Mouse (Mus musculus) liver, embryonic 11.5 days (tissue): ENCODE data around the gene Plk2. TPM values are rescaled to one million over a fixed set of nuclear protein-coding genes. Genes with fewer than 3 reads are reported as not detected.
"Not testable (repeated sequence)": the region's sequence is repeated elsewhere in the genome, so short reads cannot be mapped to it uniquely, and the experiment has no call there.

ENCODE experiments used
- ATAC-seq: fragments of 200-750 bp; cut with Nextera tagmentation; replicated peaks from 2 replicates; pipeline ENCODE4 v1.8.0; 2017; ENCODE audit warnings: moderate number of reproducible peaks, mild to moderate bottlenecking, moderate TSS enrichment, moderate library complexity; ENCODE audit not compliant: low FRiP score
- DNase-seq: peaks from one replicate; pipeline ENCODE4 v3.0.0-alpha.2; 2017; ENCODE audit warnings: low spot score
- H3K27ac ChIP-seq: fragments of 300-500 bp; sonication (generic); 2 replicates; pipeline ENCODE4 v1.5.1; 2014; ENCODE audit warnings: mild to moderate bottlenecking, low read depth, low read length, control low read depth
- H3K27me3 ChIP-seq: fragments of 300-500 bp; sonication (generic); replicated peaks from 2 replicates; pipeline ENCODE4 v1.6.1; 2014; ENCODE audit warnings: low read length, mixed read lengths; ENCODE audit not compliant: control insufficient read depth, insufficient read depth
- H3K36me3 ChIP-seq: fragments of 300-500 bp; sonication (generic); 2 replicates; pipeline ENCODE4 v1.6.1; 2014; ENCODE audit warnings: mild to moderate bottlenecking, low read length, moderate library complexity, mixed read lengths; ENCODE audit not compliant: control insufficient read depth, insufficient read depth
- H3K4me1 ChIP-seq: fragments of 300-500 bp; sonication (generic); replicated peaks from 2 replicates; pipeline ENCODE4 v1.6.1; 2014; ENCODE audit warnings: low read length, mixed read lengths; ENCODE audit not compliant: control insufficient read depth, insufficient read depth
- H3K4me2 ChIP-seq: fragments of 300-500 bp; sonication (generic); 2 replicates; pipeline ENCODE4 v1.6.1; 2014; ENCODE audit warnings: mild to moderate bottlenecking, control low read depth, moderate library complexity
- H3K4me3 ChIP-seq: fragments of 300-500 bp; sonication (generic); 2 replicates; pipeline ENCODE4 v1.5.1; 2014; ENCODE audit warnings: low read depth, low read length, control low read depth
- H3K9ac ChIP-seq: fragments of 300-500 bp; sonication (generic); 2 replicates; pipeline ENCODE4 v1.6.1; 2014; ENCODE audit warnings: low read depth, low read length, control low read depth
- H3K9me3 ChIP-seq: fragments of 300-500 bp; sonication (generic); 2 replicates; pipeline ENCODE4 v1.6.1; 2016; ENCODE audit warnings: low read length, inconsistent platforms, mixed read lengths; ENCODE audit not compliant: control insufficient read depth
- WGBS: fragments of 180-500 bp; shearing (Covaris S2); extraction: QIAGEN DNeasy Blood & Tissue Kit; methylation state at CpG from one replicate; pipeline ENCODE4 v1.1.7; 2014; 5-methylcytosine and 5-hydroxymethylcytosine counted together
- polyA plus RNA-seq: library from polyadenylated mRNA; unstranded; fragments of >200 nt; fragmentation: Nextera tagmentation; extraction: Ambion mirVana; gene quantifications from 2 replicates; pipeline ENCODE4 v1.2.1, GENCODE M21; 2014

The Plk2 gene
- polyA plus RNA-seq = 35.6 and 38.5 TPM in 2 replicates

DNA sequence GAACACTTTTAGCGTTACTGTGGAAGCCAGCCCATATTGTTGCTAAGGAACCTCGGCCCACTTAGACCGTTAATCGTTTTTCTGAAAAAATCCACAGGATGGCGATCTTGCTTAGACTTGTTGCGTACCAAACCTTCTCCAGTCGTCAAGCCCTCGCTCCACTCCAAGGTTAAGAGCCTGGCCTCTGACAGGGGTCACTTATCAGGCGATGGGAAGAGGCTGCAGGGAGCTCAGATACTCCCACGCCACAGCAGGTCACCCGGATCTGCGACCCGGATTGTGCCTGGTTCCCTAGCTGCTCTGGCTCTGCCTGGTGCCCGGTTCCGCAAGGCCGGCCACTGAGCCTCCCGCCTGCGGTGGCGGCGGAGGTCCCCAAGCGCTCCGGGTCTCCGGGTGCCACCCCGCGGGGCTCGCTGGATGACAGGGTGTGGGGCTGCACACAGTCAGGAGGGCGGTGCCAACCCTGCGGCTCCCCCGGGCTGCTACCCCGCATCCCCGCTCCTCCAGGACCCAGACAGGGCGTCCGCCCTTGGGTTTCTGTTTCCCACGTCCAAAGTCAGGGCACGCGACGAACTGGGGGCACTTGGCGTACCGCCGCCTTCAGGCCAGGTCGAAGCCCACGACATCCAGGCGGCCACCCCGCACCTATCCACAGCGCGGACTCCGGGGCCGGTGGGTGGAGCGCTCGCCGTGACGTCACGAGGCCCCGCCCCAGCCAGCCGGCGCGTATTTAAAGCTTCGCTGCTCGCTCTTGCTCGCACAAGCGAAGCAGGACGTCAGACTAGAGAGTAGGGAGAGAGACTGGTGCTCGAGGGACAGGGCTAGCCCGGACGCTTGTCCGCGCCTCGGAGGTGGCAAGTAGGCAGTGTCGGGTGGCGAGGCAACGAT lies at the start of gene Plk2:
Gene Plk2 (plus strand): TSS at position 756 of the 888 bp plus-strand sequence.
- 0 out of 2 replicates have a peak within 1 kb of the TSS, but pooled peaks have one; percentile 13 for H3K27ac ChIP-seq
- peak; percentile 92 for ATAC-seq
- peaks cover 10% of the 10 kb centered on the region for H3K27me3 ChIP-seq

DNA sequence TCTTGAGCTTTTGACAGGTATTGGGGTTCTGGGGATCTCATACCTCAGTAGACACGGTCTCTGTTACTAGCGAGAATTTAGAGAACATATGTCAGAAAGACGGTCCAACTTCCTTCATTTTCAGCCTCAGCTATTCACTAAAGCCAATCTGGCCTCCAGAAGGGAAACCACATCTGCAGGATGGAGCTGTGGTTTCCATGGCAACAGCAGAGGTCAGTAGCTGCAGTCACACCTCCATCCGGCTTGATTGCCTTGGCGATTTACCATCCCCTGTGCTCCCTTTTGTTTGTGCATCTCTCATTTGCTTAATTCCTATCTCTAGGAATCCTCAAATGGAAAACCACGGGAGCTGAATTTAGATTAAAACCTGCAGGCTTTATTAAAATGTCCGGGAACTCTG lies 48.1 kb upstream of the Plk2 start:
- Histone ChIP-seq H3K36me3 (no peaks in the 10 kb centered on the region), H3K27ac (no peak overlapping the region), H3K27me3 (no peaks in the 10 kb centered on the region), H3K9ac (no peak overlapping the region), H3K4me1 (no peaks in the 10 kb centered on the region), H3K9me3 (no peaks in the 10 kb centered on the region), H3K4me2 (no peak overlapping the region), H3K4me3 (no peak overlapping the region)
- DNase-seq = no peak
- WGBS = 49% methylated on average over 7 of the region's 7 CpGs
- no peak for ATAC-seq

More for the DNA sequence above, at the start of gene Plk2:
- peaks cover 10% of the 10 kb centered on the region; the same call in 1 of the 2 replicates for H3K36me3 ChIP-seq
- H3K4me2 ChIP-seq = peak within 1 kb of the TSS; percentile 96
- no peaks in the 10 kb centered on the region for H3K9me3 ChIP-seq
- no peaks in the 10 kb centered on the region; the same call in 1 of the 2 replicates for H3K4me1 ChIP-seq
- peak; percentile 93 for DNase-seq
- H3K9ac ChIP-seq = peak within 1 kb of the TSS; percentile 64
- H3K4me3 ChIP-seq = peak within 1 kb of the TSS; percentile 63
- WGBS = under 1% methylated on average over 71 of the region's 71 CpGs

DNA sequence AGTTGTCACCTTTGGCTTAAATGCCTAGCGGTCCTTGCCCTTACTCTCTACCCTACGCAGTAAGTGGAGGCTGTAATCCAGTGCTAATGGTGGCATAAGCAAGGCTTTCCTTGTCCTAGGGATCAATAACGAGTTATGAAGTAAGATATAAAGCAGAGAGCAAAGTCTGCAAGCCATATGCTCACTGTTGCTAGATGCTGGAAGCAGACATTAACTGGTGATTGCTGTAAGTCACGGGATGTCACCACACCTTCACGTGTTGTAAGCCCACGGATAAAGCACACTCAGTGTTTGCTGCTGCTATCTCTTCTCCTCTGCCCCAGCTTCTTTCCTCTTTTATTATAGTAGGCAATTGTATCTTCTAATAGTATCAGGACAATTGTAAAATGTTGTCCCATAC lies 43.8 kb upstream of the Plk2 start:
- Histone ChIP-seq H3K27ac (no peak overlapping the region), H3K4me3 (no peak overlapping the region), H3K36me3 (no peaks in the 10 kb centered on the region), H3K4me2 (no peak overlapping the region), H3K9me3 (no peaks in the 10 kb centered on the region), H3K27me3 (no peaks in the 10 kb centered on the region), H3K4me1 (no peaks in the 10 kb centered on the region), H3K9ac (no peak overlapping the region)
- 77% methylated on average over 6 of the region's 6 CpGs for WGBS
- no peak for ATAC-seq
- DNase-seq = no peak

DNA sequence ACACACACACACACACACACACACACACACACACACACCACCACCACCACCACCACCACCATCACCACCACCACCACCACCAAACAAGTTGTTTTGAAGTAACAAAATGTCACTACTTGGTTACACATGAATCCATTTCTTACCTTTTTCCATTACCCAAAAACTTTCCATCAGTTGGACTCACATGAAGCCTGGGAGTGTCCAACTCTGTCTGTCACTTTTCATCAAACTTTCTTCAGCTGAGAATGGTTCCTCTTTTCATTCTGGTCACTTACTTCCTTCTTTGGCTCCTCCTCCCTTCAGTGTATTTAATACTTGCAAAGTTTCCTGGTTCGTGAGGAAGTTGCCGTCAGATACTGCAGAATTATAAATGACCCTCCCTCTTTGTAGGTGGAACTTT lies 37.9 kb upstream of the Plk2 start, which contains the start of gene Gapt:
Gene Gapt (minus strand): TSS at position 259 of the 400 bp plus-strand sequence.
- no peak within 1 kb of the TSS for H3K27ac ChIP-seq
- no peak within 1 kb of the TSS for H3K9ac ChIP-seq
- H3K4me2 ChIP-seq = no peak within 1 kb of the TSS
- no peak within 1 kb of the TSS for H3K4me3 ChIP-seq
- no peaks in the 10 kb centered on the region for H3K36me3 ChIP-seq
- DNase-seq (no peak), ATAC-seq (no peak)
- H3K27me3 ChIP-seq = no peaks in the 10 kb centered on the region
- H3K9me3 ChIP-seq = no peaks in the 10 kb centered on the region
- 52% methylated on average over 2 of the region's 2 CpGs for WGBS
- no peaks in the 10 kb centered on the region for H3K4me1 ChIP-seq

DNA sequence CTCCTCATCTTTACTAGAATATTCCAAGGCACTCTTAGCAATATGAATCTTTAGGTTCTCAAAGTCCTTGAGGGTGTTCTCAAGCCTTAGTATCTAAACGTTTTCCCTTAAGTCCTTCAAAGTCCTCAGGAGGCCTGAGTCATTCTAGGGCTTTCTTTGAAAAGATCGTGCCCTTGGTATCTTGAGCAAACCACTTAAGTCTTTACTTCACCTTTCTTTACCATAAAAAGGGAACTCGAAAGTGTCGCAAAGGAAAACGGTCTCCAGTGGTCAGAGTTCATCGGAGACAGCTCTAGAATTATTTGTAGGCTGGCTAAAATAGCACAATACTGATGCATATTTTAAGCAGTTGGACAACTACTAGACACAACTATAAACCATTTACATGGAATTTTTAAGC lies 31.1 kb upstream of the Plk2 start:
- no peaks in the 10 kb centered on the region for H3K36me3 ChIP-seq
- H3K9me3 ChIP-seq = no peaks in the 10 kb centered on the region
- no peak overlapping the region for H3K4me3 ChIP-seq
- DNase-seq (no peak), ATAC-seq (no peak)
- H3K27me3 ChIP-seq = no peaks in the 10 kb centered on the region
- H3K9ac ChIP-seq = no peak overlapping the region
- H3K4me1 ChIP-seq = no peaks in the 10 kb centered on the region
- H3K4me2 ChIP-seq = no peak overlapping the region
- no peak overlapping the region for H3K27ac ChIP-seq
- WGBS = 57% methylated on average over 6 of the region's 6 CpGs

DNA sequence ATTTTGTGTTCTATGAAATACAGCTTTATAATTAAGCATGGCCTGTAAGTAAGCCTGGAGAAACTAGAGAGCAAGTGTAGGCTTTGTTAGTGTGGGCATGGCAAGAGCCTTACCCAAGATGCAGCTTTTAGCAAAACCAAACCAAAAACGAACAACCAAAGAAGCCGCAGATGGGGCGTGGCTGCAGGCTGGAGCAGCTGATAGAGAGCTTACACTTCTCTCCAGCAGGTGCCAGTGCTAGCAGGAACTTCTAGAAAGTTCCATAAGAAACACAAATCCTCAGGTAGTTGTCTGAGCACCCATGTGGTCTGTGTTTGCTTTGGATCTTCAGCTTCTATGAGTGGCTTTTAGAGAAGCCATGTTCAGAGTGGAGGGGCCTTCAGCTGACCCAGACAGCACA lies 28.4 kb upstream of the Plk2 start:
- 84% methylated on average over 3 of the region's 3 CpGs for WGBS
- Histone ChIP-seq H3K9me3 (no peaks in the 10 kb centered on the region), H3K4me3 (no peak overlapping the region), H3K4me1 (no peaks in the 10 kb centered on the region), H3K36me3 (no peaks in the 10 kb centered on the region), H3K27me3 (no peaks in the 10 kb centered on the region), H3K4me2 (no peak overlapping the region), H3K27ac (no peak overlapping the region), H3K9ac (no peak overlapping the region)
- DNase-seq = no peak
- ATAC-seq = peak; percentile 39

DNA sequence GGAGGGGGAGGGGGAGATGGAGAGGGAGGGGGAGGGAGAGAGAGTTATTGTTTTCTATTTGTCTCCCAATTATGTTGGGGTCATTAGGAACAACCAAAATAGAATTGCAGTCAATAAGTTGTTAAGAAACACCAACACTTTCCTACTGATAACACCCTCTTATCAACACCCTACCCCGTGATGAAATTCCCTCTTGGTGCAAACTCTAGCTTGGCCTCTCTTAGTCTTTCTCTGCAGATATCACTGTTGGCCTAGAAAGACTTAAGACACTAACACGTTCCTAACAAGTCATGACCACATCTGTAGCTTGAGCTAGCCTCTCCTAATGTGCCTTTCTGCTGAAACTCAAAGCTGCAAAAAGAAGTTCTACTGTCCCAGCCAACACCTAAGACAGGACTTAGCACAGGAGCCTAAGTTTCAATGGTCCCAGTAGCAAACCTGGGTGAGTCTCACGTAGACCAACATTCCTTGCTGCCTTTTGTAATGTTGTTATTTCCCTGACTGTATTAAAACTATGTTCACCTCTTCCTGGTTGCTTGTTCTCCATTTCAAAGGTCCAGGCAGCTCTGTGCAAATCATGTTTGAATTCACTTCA lies 26.8 kb upstream of the Plk2 start:
- DNase-seq (no peak), ATAC-seq (no peak)
- no peak overlapping the region for H3K4me3 ChIP-seq
- no peaks in the 10 kb centered on the region for H3K9me3 ChIP-seq
- WGBS = 65% methylated on average over 3 of the region's 3 CpGs
- no peak overlapping the region for H3K9ac ChIP-seq
- H3K36me3 ChIP-seq = no peaks in the 10 kb centered on the region
- H3K4me2 ChIP-seq = no peak overlapping the region
- no peaks in the 10 kb centered on the region for H3K4me1 ChIP-seq
- no peak overlapping the region for H3K27ac ChIP-seq
- H3K27me3 ChIP-seq = no peaks in the 10 kb centered on the region

DNA sequence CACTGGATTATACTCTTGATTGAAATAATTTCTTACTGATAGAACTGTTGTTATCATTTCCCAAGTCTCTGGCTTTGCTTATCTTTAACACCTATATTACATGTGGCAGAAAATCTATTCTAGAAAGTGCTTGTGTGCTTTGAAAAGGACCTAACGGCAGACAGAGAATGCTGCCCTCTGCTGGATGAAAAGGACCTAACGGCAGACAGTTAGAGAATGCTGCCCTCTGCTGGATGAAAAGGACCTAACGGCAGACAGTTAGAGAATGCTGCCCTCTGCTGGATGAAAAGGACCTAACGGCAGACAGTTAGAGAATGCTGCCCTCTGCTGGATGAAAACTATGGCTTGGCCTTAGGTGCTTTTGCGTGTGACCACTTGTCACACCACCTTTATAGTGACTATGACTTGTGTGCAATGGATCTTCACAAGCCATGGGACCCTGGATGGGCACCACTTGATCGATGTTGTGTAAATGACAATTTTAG lies 26.2 kb upstream of the Plk2 start:
- not testable (repeated sequence) for H3K9ac ChIP-seq, H3K4me1 ChIP-seq, ATAC-seq, H3K27me3 ChIP-seq, H3K27ac ChIP-seq, H3K36me3 ChIP-seq, H3K9me3 ChIP-seq, H3K4me2 ChIP-seq, H3K4me3 ChIP-seq, DNase-seq
- 53% methylated on average over 6 of the region's 6 CpGs for WGBS
